Mouse (Mus musculus): ENCODE data around the gene 2610528J11Rik. TPM values are rescaled to one million over a fixed set of nuclear protein-coding genes. Genes with fewer than 3 reads are reported as not detected.
"Not testable (repeated sequence)": the region's sequence is repeated elsewhere in the genome, so short reads cannot be mapped to it uniquely, and the experiment has no call there.

2610528J11Rik gene
- total and polyA plus RNA-seq, 3 experiments, result 0.37 TPM; not detected in 2

DNA sequence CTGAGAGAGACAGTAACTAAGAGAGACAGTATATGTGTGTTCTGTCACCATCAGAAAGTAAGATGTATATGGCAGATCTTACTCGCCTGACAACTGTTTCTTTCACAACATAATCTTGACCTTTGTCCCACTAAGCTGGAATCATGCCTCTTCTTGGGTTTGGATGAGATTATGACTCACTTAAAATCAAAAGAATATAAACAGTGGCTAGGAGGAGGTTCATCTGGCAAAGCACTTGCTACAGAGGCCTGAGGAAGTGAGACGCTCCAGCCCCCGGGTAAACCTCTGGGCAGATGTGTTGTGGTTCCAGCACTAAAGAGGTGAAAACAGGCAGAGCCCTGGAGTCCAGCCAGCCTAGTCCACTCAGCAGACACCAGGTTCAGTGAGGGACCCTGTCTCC lies 21.2 kb upstream of the 2610528J11Rik start:
- Histone ChIP-seq H3K79me2 (replicated peaks; ENCODE audit: control insufficient read depth, insufficient read depth, low read length) (no peaks in the 10 kb centered on the region), H3K27ac (peak overlapping the region; percentile 65), H3K27me3 (ENCODE audit: control insufficient read depth, insufficient read depth, low read length) (no peaks in the 10 kb centered on the region), H3K36me3 (ENCODE audit: control insufficient read depth, insufficient read depth, low read length) (peaks cover 3% of the 10 kb centered on the region; the same call in 1 of the 2 replicates), H3K9ac (ENCODE audit: low read depth, low read length) (no peak overlapping the region), H3K4me1 (ENCODE audit: control insufficient read depth, insufficient read depth, low read length) (peaks cover 5% of the 10 kb centered on the region), H3K4me3 (no peak overlapping the region)
- DNase-seq, result peak in 1 of 2 experiments; percentile 37
- 17% methylated on average over 3 of the region's 3 CpGs for WGBS
- peak; percentile 70 for TF ChIP-seq EP300 (IDR thresholded peaks at IDR 0.05; ENCODE audit: insufficient read depth, low read depth, low read length)
- no peak for TF ChIP-seq CTCF (IDR thresholded peaks at IDR 0.05)
- intact Hi-C loops (cut with DNase I), result no loop called here

DNA sequence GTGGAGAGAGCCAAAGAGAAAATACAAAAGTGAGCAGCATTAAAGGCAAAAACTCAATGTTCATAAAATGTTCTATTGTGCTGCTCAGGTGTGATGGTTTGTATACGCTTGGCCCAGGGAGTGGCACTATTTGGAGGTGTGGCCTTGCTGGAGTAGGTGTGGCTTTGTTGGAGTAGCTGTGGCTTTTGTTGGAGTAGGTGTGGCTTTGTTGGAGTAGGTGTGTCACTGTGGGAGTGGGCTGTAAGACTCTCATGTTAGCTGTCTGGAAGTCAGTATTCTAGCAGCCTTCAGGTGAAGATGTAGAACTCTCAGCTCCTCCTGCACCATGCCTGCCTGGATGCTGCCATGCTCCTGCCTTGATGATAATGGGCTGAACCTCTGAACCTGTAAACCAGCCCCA lies 19.6 kb upstream of the 2610528J11Rik start:
- H3K4me1 ChIP-seq (ENCODE audit: control insufficient read depth, insufficient read depth, low read length); intact Hi-C loops (cut with DNase I); H3K9ac ChIP-seq (ENCODE audit: low read depth, low read length); H3K36me3 ChIP-seq (ENCODE audit: control insufficient read depth, insufficient read depth, low read length); H3K27me3 ChIP-seq (ENCODE audit: control insufficient read depth, insufficient read depth, low read length); H3K4me3 ChIP-seq; H3K27ac ChIP-seq; H3K79me2 ChIP-seq (replicated peaks; ENCODE audit: control insufficient read depth, insufficient read depth, low read length); DNase-seq: not testable (repeated sequence)
- WGBS, result 84% methylated on average over 1 of the region's 1 CpGs

DNA sequence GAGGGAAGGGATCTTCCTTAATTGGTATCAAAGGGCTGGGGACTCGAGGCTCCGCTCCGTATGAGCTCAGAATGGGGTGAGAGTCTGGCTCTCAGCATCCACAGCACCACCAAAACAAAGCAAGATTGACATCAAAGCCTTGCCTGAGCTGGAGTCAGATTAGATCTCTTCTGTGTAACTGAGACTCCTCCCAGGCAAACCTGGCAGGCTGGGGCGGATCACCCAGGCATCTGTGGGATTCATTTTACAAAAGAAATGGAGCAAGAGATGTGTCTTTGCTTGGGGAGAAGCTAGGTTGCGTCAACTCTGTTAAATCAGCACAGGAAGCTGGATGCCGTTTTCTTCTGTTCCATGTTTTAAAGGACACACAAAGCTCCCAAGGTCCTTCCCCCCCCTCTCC lies 17.7 kb upstream of the 2610528J11Rik start:
- no peak overlapping the region for H3K9ac ChIP-seq (ENCODE audit: low read depth, low read length)
- H3K4me1 ChIP-seq (ENCODE audit: control insufficient read depth, insufficient read depth, low read length), result peaks cover 4% of the 10 kb centered on the region; the same call in 1 of the 2 replicates
- TF ChIP-seq CTCF (IDR thresholded peaks at IDR 0.05) (no peak), EP300 (IDR thresholded peaks at IDR 0.05; ENCODE audit: insufficient read depth, low read depth, low read length) (peak; percentile 69; the same call in 1 of the 2 replicates)
- H3K27ac ChIP-seq, result peak overlapping the region; percentile 7; the same call in 1 of the 2 replicates
- H3K79me2 ChIP-seq (replicated peaks; ENCODE audit: control insufficient read depth, insufficient read depth, low read length), result no peaks in the 10 kb centered on the region
- peaks cover 3% of the 10 kb centered on the region; the same call in 1 of the 2 replicates for H3K36me3 ChIP-seq (ENCODE audit: control insufficient read depth, insufficient read depth, low read length)
- 24% methylated on average over 6 of the region's 6 CpGs for WGBS
- H3K27me3 ChIP-seq (ENCODE audit: control insufficient read depth, insufficient read depth, low read length), result no peaks in the 10 kb centered on the region
- no peak overlapping the region for H3K4me3 ChIP-seq
- intact Hi-C loops (cut with DNase I), result no loop called here
- DNase-seq, result peak in 1 of 2 experiments; percentile 62

DNA sequence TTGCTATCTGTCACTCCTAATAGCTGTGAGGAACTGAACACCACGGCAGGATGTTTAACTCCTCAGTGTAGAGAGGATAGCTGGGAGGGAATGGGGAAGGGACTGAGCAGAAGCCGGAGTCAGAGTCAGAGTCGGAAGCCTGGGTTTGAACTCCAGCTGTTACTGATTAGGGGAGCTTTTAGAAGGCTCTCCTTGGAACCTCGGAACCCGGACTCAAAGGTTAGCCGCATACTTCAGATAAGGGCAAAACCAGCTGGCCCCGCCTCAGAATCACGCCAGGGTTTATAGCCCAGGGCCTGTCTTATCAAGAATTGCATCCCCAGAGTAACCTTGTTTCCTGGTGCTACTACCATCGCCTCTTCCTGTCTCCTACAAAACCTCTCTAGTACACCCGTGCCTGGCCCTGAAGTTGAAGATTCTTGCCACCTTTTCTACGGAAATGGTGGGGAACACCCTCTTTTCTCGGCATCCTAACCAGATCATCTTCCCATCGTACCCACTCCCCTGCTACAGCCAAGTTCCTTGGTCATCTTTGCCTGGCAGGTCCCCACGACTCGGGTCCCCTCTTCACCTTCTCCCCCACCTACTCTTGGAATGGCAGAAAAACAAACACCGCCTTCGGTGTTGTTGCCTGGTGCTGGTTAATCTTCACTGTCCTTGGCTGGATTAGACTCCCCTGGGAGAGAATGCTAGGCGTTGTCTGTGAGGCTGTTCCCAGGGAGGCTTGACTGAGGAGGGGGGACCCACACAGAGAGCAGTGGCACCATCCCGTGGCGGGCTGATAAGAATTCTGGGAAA lies 9.9 kb upstream of the 2610528J11Rik start:
- Histone ChIP-seq H3K79me2 (replicated peaks; ENCODE audit: control insufficient read depth, insufficient read depth, low read length) (no peaks in the 10 kb centered on the region), H3K4me1 (ENCODE audit: control insufficient read depth, insufficient read depth, low read length) (peaks cover 4% of the 10 kb centered on the region), H3K27me3 (ENCODE audit: control insufficient read depth, insufficient read depth, low read length) (no peaks in the 10 kb centered on the region), H3K9ac (ENCODE audit: low read depth, low read length) (peak overlapping the region; percentile 43), H3K27ac (peak overlapping the region; percentile 66), H3K36me3 (ENCODE audit: control insufficient read depth, insufficient read depth, low read length) (no peaks in the 10 kb centered on the region), H3K4me3 (0 out of 2 replicates have a peak overlapping the region, but pooled peaks have one; percentile 17)
- intact Hi-C loops (cut with DNase I), result loop anchor here (2.0 to 5.0 kb wide), 4 partner anchors 35 to 108 kb away; partner anchors contain the start of genes Elovl1, Med8 and Szt2
- peak; percentile 69 for TF ChIP-seq CTCF (IDR thresholded peaks at IDR 0.05)
- TF ChIP-seq POLR2A (IDR thresholded peaks at IDR 0.05; ENCODE audit: insufficient read depth, low read depth, low read length), result no peak
- 9% methylated on average over 20 of the region's 20 CpGs for WGBS
- DNase-seq, result peak; percentile 46 to 58

DNA sequence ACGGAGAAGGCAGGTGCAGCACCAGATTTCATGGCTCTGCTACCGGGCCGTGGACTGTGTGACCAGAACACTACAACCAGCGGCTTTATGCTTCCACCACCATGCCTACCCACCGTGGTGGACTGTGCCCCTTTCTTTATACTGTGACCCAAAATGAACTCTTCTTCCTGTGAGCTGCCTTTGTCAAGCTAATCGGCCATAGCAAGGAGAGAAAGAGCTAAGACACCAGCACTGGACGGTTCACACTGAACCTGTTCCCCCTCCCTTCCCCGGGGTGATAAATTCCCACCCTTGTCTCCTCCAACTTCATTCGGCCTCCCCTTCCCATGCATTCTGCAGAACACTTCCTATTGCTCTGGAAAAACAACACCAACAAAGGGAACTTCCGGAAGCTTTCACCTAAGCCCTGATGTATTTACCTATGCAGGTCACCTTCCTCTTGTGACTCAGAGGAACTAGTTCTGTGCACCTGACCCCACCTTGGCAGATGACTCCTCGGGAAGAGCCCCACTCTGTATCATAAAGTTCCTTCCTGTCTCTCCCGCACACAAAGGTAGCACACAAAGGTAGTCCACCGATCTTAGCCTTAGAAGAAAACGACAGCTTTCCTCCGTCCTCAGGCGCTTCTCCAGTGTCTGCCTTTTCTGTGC lies 9.2 kb upstream of the 2610528J11Rik start:
- H3K4me3 ChIP-seq, result no peak overlapping the region
- WGBS, result 40% methylated on average over 16 of the region's 16 CpGs
- no peak for TF ChIP-seq EP300 (IDR thresholded peaks at IDR 0.05; ENCODE audit: insufficient read depth, low read depth, low read length)
- TF ChIP-seq CTCF (IDR thresholded peaks at IDR 0.05), result no peak
- TF ChIP-seq POLR2A (IDR thresholded peaks at IDR 0.05; ENCODE audit: insufficient read depth, low read depth, low read length), result no peak
- H3K36me3 ChIP-seq (ENCODE audit: control insufficient read depth, insufficient read depth, low read length), result no peaks in the 10 kb centered on the region
- peak overlapping the region; percentile 48; the same call in 1 of the 2 replicates for H3K27ac ChIP-seq
- DNase-seq, result no peak
- no peak overlapping the region for H3K9ac ChIP-seq (ENCODE audit: low read depth, low read length)
- intact Hi-C loops (cut with DNase I), result loop anchor here (2.0 to 5.0 kb wide), 4 partner anchors 35 to 109 kb away; partner anchors contain the start of genes Elovl1, Med8 and Szt2
- no peaks in the 10 kb centered on the region for H3K27me3 ChIP-seq (ENCODE audit: control insufficient read depth, insufficient read depth, low read length)
- H3K4me1 ChIP-seq (ENCODE audit: control insufficient read depth, insufficient read depth, low read length), result peaks cover 4% of the 10 kb centered on the region
- H3K79me2 ChIP-seq (replicated peaks; ENCODE audit: control insufficient read depth, insufficient read depth, low read length), result no peaks in the 10 kb centered on the region

DNA sequence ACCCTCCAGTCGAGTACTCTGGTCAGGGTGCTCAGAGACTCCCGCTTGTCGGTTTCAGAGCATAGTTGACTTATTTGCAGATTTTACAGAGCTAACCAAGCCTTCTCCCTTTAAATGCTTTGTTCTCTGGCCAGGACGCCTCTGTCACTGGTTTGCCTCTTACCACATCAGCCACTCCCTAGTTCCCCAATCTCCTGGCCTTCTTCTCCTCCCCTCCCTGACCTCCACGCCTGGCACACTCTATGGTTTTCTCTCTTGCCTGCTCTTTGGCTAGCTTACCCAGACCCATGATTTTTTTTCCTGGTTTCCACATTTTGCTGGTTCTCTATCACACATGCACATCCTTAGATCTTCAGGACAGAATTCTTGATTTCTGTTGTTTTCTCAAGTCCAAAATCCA lies 8.6 kb upstream of the 2610528J11Rik start:
- no peaks in the 10 kb centered on the region for H3K36me3 ChIP-seq (ENCODE audit: control insufficient read depth, insufficient read depth, low read length)
- no peak for TF ChIP-seq EP300 (IDR thresholded peaks at IDR 0.05; ENCODE audit: insufficient read depth, low read depth, low read length)
- no peak for TF ChIP-seq CTCF (IDR thresholded peaks at IDR 0.05)
- no peak for TF ChIP-seq POLR2A (IDR thresholded peaks at IDR 0.05; ENCODE audit: insufficient read depth, low read depth, low read length)
- no peaks in the 10 kb centered on the region for H3K79me2 ChIP-seq (replicated peaks; ENCODE audit: control insufficient read depth, insufficient read depth, low read length)
- no peak overlapping the region for H3K27ac ChIP-seq
- no peak overlapping the region for H3K9ac ChIP-seq (ENCODE audit: low read depth, low read length)
- H3K27me3 ChIP-seq (ENCODE audit: control insufficient read depth, insufficient read depth, low read length), result no peaks in the 10 kb centered on the region
- WGBS, result 80% methylated on average over 5 of the region's 5 CpGs
- peaks cover 4% of the 10 kb centered on the region for H3K4me1 ChIP-seq (ENCODE audit: control insufficient read depth, insufficient read depth, low read length)
- H3K4me3 ChIP-seq, result no peak overlapping the region
- intact Hi-C loops (cut with DNase I), result loop anchor here (5.0 kb wide), 2 partner anchors 36 to 91 kb away; partner anchors contain the start of gene Elovl1
- no peak for DNase-seq
